Mouse (Mus musculus) 3134 (cell line): ENCODE results near the gene Mrps17.
"Not testable (repeated sequence)": the region's sequence is repeated elsewhere in the genome, so short reads cannot be mapped to it uniquely, and the experiment has no call there.

ENCODE experiments used
- DNase-seq: peaks from one replicate; pipeline ENCODE4 v3.0.0-alpha.2; 2011; ENCODE audit warnings: low spot score; ENCODE audit not compliant: insufficient read length; ENCODE audit errors: extremely low read depth

Gene Mrps17

DNA sequence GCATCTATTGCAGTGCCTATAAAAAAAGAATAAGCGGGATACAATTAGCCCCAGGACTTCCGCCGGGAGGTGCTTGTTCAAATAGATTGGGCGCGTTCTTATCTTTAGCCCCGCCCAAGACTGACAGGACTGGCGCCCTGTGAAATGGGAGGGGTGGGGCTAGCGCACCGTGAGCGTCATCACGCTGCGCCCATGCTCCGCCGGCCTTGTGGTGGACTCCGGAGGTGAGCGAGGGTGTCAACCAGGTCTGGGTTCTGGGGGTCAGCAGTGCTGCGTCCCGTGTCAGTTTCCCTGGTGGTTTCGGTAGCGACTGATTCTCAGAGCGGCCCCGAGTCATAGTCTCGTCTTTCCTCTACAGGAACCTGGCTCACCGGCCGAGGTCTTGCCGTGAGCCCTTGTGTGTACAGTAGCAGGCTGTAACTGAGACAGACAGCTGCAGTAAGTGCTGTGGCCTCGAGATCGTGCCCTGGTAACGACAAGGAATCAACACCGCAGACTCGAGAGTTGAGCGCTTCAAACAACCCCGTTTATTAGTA, at the start of gene Mrps17:
Mrps17 (plus strand) TSS at position 172 of the 536 bp plus-strand sequence.
- DNase-seq, result peak; percentile 98

DNA sequence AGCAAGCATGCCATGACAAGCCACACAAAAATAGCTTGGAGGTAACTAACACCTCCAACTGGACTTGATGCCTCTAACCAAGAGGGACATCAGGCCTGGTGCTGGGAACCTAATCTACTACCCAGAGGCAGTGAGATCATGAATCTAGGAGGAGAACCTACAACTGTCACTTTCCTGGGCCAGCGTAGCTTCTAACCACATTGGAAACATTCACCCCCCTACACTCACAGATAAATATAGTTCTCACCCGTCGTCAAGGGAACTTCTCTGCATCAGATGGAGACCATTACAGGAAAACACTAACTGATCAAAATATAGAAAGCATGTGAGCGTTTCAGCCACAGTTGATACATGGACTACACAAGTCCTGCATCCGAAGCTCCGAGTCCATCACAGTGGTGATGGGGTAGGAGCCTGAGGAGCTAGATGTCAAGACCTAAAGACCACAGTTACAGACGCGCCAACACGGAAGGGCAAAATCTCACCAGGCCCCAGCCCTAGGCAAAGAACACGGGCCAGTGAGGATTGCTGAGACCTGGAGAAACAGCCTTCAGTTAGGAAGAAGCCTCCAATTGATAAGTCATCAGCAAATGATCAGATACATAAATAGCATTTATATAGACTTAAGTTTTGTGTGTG, 48.9 kb upstream of the Mrps17 start:
- no peak for DNase-seq

DNA sequence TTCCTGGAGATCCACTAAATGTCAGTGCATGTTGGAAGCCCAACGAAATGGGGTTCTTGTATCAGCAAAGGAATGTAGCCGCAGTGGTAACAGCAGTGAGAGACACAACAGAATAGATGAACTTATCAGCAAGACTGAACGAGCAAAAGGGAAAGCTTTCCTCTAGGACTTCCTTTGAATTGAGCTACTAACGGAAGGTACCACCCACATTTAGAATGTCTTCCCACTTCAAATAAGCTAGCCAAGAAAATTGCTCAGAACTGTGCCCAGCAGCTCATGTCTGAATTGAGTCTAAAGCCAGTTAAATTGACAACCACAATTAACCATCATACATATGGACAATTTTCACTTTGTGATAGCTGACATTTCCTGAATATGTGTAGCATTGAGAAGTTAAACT, 47.4 kb upstream of the Mrps17 start:
- DNase-seq, result no peak

DNA sequence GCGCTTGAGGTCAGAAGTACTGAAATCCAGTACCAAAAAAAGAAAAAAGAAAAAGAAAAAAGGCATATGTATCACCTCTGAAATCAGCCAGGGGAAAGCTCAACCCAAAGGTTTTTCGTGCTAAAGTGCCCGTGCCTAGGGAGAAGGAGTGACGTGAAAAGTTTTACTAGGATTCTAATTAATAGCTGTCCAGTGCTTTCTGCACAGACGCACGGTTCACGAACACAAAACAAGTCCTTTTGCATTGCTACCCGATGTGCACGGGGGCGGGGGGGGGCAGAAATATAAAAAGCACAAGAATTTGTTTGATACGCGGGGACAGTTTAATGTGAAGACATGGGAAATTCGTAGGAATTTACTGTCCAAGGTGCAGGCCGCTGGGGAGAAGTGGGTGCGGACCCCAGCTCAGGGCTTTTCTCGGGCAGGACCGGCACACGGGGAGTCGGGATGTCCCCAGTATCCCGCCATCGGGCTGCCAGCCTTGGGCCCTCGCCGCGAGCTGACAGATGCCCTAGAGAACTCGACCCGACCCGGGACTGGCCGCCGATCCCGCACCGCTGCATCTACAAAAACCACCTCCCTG, 45.8 kb upstream of the Mrps17 start:
- DNase-seq, result no peak

DNA sequence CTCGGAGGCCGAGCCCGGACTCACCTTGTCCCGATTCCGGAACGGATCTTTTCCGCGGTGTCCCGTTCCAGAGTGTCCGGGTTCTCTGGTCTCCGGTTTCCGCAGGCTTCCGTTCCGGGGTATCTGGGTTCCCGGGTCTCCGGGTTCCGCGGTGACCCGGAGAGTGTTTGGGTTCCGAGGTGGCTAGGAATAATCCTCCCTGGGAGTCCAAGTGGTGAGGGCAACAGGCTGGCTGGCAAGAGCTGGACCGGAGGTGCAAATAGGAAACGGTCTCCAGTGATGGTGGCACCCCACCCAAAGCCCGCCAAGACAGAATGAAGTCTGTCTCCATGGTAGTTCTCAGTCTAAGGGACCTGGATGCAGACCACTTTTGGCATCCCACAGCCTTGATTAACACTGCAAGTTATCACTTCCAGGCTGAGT, 45.2 kb upstream of the Mrps17 start, which contains the start of gene Zfp11:
Zfp11 (minus strand) TSS at position 64 of the 423 bp plus-strand sequence.
- DNase-seq, result peak; percentile 81

DNA sequence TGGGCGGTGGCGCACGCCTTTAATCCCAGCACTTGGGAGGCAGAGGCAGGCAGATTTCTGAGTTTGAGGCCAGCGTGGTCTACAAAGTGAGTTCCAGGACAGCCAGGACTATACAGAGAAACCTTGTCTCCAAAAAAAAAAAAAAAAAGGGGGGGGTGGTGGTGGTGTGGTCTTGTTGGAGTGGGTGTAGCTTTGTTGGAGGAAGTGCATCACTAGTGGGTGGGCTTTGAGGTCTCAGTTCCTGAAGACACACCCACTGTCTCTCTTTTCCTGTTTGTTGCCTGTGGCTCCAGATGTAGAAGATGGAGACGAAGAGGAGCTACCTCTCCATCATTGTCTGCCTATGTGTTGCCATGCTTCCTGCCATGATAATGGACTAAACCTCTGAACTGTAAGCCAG, 30.2 kb upstream of the Mrps17 start:
- DNase-seq, result not testable (repeated sequence)

DNA sequence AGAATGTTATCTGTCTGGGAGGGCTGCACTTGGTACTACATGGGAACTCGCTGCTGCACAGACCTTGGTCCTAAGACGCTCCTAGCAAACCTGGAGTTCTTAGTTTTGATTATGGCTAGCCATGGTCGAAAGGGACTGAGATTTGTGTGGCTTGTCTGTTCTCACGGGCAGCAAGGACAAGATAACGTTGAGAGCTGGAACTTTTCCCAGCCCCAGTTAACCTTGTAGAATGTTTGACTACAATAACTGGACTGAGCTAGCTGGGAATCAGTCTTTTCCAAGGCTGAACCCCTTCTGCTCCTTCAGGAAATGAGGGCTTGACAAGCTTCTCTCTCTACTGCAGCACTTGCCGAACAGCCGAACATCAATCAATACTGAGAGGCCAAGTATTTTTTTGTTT, 27.7 kb upstream of the Mrps17 start:
- DNase-seq, result no peak

DNA sequence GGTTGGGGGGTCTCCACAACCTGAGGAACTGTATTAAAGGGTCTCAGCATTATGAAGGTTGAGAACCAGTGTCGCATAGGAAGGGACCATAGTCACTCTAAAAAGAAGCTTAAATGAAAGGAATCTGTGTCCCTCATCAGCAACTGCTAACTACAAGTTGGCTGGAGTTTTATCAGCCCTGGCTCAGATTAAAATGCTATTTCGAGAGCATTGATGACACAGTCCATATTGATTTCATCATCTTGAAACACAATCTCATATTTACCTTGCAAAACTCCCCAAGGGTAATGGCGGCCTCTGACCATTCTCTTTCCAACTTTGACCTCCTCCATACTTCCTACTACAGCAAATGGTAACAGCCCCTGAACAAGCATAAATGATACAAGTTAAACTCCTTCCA, 24.8 kb upstream of the Mrps17 start:
- no peak for DNase-seq

DNA sequence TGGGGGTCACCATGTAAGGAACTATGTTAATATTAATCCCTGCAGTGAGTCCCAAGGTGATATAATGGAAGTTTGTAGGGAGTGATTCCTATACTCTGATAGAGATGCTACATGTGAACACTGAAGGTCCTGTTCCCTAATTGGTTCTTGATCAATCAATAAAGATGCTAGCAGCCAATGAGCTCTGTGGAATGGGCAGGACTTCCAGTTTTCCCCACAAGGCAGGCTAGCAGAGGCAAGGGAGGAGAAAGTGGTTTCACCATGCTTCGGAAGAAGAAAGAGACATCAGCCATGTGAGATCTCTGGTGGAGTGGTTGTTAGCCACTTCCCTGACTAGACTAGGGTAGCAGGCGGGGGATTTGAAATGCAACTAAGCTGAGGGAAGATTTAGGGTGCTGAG, 14.8 kb upstream of the Mrps17 start:
- peak; percentile 58 for DNase-seq

DNA sequence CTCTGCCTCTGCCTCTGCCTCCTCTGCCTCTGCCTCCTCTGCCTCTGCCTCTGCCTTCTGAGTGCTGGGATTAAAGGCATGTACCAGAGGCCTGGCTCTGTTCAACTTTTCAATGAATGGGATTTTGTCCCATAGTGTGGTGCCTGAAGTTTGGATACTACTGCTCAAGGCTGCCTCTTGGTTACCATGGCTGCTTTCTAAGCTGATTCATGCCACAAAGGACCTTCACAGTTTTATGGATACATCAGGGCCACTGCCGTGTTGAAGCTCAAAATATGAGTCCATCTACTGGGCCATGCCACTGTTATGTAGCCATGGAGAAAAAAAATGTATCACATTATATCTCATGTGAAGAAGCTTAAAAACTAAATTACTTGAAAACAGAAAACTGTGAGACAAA, 13.6 kb upstream of the Mrps17 start:
- DNase-seq, result no peak

DNA sequence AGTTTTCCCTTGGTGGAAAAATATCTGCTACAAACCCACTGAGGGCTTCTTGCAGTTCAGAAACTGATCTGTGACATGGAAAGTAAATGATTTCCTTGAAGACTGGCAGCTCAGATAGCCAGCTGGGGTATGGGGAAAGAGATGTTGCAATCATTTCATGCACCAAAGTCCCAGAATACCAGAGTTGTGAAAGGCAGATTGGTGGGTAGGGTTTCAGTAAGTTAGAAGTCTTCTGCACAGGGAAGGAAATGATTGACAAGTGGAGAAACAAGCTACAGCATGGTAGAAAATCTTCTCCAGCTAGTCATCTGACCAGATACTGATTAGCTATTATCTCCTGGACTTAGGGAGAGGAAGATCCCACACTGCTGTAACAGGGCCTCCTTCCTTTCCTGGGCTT, 11.9 kb upstream of the Mrps17 start:
- DNase-seq, result no peak

DNA sequence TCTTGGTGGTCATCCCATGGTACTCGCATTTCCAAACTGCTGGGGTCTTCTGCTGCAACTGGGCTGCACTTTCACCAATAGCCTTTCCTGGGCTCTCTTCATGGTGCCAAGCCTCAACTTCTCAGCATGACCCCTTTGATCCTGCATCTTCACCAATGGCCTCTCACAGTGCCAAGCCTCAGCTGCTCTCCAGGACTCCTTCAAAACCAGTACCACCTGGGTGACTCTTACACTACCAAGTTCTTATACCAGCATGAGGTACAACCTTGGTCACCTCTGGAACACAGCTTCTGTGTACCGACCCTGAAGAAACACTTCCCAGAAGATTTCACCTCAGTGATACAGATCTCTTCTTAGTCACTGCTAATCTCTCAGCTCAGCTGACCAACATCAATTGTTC, 6.9 kb upstream of the Mrps17 start, which contains the start of gene Sept14:
Sept14 (minus strand) TSS at position 101 of the 400 bp plus-strand sequence.
- DNase-seq, result no peak

DNA sequence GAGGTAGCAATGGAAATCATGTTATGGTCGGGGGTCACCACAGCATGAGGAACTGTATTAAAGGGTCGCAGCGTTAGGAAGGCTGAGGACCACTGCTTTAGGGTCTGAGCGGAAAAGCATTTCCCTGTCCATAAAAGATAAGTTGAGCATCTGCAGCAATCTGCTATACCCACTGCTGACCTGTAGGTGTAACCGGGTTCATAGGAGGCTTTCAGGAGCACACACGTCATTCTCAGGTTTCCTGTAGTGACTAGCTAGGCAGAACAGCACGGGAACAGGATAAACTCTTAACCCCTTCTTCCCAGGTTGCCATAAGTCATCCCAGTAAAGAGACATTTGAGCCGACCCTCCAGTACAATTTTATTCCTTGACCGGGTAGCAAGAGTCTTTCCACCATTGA, 1.7 kb downstream of the Mrps17 start:
- no peak for DNase-seq

DNA sequence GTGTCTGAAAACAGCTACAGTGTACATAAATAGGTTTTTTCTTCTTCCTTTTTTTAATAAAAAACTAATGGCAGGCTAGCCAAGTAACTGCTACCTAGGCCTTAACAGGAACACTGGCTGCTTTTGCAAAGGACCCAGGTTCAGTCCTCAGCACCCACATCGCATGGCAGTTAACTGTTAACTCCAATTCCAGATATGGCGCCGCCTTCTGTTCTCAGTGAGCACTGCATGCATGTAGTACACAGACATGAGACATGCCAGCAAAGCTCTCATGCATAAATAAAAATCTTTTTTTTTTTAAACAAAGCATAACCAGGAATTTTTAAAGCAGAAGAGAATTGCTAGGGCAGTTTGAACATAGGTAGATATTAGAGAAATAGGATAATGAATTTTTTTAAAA, 4.9 kb downstream of the Mrps17 start:
- DNase-seq, result no peak

DNA sequence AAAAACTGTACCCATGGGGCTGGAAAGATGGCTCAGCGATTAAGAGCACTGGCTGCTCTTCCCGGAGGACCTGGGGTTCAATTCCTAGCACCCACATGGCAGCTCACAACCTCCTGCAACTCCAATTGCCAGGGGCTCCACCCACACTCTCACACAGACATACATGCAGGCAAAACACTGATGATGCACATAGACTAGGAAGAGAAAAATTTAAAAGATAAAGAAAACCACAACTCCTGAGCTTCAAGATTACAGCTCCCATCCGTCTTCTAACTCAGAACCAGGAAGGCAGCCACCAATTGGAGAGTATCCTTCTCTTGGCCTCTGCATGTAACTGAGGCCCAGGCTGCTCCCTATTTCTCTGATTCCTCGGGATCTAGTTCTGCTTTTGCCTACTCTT, 9.0 kb downstream of the Mrps17 start:
- no peak for DNase-seq

DNA sequence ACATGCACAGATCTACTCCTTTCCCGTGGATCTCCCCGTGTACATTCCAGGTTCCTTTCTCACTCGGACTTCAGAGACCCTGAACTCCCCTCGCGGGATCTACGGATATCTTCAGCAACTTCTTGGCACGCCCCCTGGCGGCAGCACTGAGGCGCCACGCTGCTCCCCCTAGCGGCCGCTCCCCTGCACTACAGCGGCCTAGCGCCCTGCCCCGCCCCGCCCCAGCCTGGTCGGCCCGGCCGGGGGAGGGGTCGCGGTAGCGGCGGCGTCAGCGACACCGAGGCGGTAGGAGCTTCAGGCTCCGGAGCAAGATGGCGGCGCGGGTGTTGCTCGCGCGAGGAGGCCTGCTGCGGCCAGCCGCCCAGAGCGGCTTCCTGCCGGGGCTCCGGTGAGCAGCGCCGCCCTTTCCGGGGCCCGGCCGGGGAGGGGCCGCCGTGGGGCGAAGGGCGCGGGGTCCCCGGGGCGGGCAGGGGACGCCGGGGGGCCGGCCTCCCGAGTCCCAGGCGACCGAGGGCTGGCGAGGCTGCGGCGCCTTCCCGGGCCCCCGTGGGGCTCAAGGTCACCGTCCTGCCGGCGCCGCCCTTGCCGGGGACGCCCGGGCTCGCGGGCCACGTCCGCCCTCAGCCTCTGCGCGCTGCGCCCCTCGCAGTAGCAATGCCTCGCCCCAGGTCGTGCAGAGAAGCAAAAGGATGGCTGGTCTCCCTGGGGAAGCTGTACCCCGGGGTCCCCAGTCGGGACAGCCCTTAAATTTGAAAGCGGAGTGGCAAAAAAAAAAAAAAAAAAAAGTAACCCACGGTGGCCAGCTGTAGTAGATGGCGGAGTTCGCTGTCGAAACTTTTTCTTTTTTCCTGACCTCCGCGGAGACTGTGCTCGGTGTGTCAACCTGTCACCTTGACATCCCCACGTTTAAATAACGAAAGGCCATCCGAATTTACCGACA, 9.8 kb downstream of the Mrps17 start, which contains the start of gene Nipsnap2:
Nipsnap2 (plus strand) TSS at position 230 of the 940 bp plus-strand sequence.
- DNase-seq, result peak; percentile 95

DNA sequence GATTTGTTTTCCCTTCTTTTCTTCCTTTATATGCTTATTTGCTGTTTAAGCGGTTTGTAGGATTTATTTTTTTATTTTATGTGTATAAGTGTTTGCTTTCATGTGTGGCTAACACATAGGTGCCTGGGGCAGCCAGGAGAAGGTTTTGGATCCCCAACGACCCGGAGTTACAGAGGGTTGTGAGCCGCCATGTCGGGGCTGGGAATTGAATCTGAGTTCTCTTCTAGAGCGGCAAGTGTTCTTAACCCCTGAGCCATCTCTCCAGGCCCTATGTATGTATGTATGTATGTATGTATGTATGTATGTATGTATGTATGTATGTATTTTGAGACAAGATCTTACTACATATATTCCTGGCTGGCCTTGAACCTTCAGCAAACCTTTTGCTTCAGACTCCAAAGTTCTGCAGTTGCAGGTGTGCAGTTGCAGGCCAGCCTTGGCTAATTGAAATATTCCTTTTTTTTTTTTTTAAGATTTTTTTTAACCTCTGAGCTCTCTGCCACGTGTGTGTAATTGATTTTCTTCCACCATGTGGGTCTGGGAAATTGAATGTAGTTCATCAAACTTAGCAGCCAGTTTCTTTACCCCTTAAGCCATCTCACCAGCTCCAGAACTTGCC, 10.6 kb downstream of the Mrps17 start:
- no peak for DNase-seq

DNA sequence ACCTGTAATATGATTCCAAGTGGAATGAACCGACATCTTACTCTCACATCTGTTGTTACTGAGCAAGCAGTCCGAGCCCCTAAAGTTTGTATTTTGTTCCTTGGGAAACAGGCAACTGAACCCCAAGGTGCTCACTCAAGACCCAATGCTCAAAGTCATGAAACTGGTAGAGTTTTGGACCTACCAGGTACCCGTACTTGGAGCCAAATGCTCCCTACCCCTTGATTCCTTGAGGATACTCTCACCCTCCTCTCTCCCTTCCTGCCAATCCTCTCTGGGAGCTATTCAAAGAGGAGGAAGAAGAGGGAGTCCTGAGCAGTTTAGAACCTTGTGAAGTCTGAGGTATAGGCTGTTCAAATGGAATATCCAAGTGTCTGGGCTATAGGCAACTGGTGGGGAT, 11.5 kb downstream of the Mrps17 start:
- no peak for DNase-seq

DNA sequence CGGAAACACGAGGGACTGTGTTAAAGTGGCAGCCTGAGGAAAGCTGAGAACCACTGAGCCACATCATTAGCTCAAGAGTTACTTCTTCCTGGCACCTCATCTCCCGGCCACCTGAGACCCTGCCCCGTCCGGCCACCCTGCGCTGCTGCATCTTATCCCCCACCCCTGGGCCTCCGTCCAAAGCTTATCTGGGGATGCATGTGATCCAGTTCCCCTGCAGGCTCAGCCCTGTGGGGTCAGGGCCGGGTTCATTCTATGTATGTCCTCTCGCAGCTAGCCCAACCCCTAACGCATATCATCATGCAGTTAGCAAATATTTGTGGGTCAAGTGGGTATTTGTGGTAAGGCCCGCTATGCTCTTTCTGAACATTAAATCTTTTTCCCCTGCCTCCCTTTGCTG, 14.0 kb downstream of the Mrps17 start:
- peak; percentile 24 for DNase-seq

DNA sequence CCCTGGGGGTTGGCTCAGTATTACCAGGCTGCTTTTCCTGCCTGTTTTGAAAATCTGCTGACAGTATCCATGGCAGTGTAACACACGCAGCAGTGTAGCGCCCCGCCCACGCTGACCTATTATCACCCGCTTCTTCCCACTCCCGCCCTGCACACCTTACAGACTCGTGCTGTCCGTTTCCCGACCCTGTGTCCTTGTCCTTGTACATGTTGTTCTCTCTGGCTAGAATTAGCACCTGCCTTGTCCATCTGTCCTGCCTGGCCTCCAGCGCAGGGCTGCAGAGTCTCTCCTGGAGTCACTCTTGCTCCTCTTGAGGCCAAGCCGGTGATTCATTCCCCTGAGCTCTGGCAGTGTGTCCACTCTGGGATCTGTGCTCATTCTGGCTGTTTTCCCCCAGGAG, 15.0 kb downstream of the Mrps17 start:
- DNase-seq, result peak; percentile 73

DNA sequence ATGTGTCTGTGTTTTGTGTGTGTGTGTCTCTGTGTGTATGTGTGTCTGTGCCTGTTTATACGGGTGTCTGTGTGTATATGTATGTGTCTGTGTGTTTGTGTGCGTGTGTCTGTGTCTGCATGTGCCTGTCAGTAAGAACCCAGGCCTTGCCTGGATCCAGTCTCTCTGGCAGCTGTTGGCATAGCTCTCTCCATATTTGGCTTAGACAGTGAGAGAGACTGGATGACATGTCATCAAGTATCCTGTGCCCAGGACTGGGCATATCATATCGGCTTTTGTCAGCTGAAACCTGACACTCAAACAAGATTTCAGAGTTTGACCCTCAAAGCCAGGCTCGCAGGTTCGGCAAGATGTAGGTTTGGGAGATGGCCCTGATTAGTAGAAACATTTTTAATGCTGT, 15.7 kb downstream of the Mrps17 start:
- DNase-seq, result no peak
